Comparison of ENCODE assay signal across 35 mouse cellular contexts in the genomic region with DNA sequence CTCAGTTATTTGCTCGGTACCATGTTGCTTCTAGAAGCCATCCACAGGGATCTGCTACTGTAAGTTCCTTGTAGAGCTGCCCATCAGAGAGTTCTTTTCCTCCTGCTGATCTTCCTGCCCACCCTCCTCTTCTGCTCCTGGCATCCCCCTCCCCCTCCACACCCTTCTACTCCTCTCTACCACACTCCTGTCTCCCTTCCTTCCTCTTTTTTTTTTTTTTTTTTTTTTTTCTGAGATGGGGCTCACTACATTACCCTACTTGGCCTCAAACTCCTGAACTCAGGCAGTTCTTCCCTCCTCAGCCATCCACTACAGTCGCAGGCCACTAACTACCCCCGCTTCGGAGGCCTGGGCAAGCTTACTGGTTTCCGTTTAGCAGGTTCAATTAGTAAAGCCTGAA. TPM values are rescaled to one million over a fixed set of nuclear protein-coding genes. Genes with fewer than 3 reads are reported as not detected.
"Had no signal": no experiment of that assay in that cellular context is flagged by ENCODE, and none has a peak within 500 bp of the region (broad histone marks: within the 10 kb centered on the region; RNA-seq: fewer than 3 reads in every experiment).

No protein-coding gene starts in this region.

- ATAC-seq: inflammation-experienced regulatory T-cells, adult 6 months; intestine, embryonic 15.5 days; intestine, postnatal 0 days had no signal

- H3K36me3 ChIP-seq: heart, embryonic 10.5 days; heart, embryonic 12.5 days; hindbrain, embryonic 13.5 days; hindbrain, embryonic 15.5 days; intestine, embryonic 15.5 days; limb, embryonic 10.5 days; limb, embryonic 12.5 days; liver, embryonic 13.5 days; liver, embryonic 15.5 days had no signal

- H3K9me3 ChIP-seq: heart, embryonic 10.5 days; heart, embryonic 12.5 days; hindbrain, embryonic 13.5 days; hindbrain, embryonic 15.5 days; intestine, embryonic 15.5 days; limb, embryonic 10.5 days; limb, embryonic 12.5 days; liver, embryonic 13.5 days; liver, embryonic 15.5 days had no signal

- H3K4me3 ChIP-seq: heart, embryonic 10.5 days; heart, embryonic 12.5 days; hindbrain, embryonic 13.5 days; hindbrain, embryonic 15.5 days; intestine, embryonic 15.5 days; left cerebral cortex, adult 2 months; limb, embryonic 10.5 days; limb, embryonic 12.5 days; liver, embryonic 13.5 days; liver, embryonic 15.5 days had no signal

- H3K27ac ChIP-seq: heart, embryonic 10.5 days; hindbrain, embryonic 13.5 days; hindbrain, embryonic 15.5 days; intestine, embryonic 15.5 days; left cerebral cortex, adult 2 months; limb, embryonic 10.5 days; limb, embryonic 12.5 days; liver, embryonic 13.5 days; liver, embryonic 15.5 days had no signal

- H3K27me3 ChIP-seq: heart, embryonic 12.5 days; hindbrain, embryonic 13.5 days; hindbrain, embryonic 15.5 days; intestine, embryonic 15.5 days; limb, embryonic 12.5 days; liver, embryonic 13.5 days; liver, embryonic 15.5 days had no signal

- H3K9ac ChIP-seq: heart, embryonic 12.5 days; hindbrain, embryonic 13.5 days; hindbrain, embryonic 15.5 days; intestine, embryonic 15.5 days; limb, embryonic 12.5 days; liver, embryonic 13.5 days; liver, embryonic 15.5 days had no signal

- H3K4me1 ChIP-seq: hindbrain, embryonic 13.5 days; hindbrain, embryonic 15.5 days; intestine, embryonic 15.5 days; limb, embryonic 10.5 days; limb, embryonic 12.5 days; liver, embryonic 13.5 days; liver, embryonic 15.5 days had no signal

- H3K4me2 ChIP-seq: heart, embryonic 12.5 days; hindbrain, embryonic 13.5 days; hindbrain, embryonic 15.5 days; intestine, embryonic 15.5 days; limb, embryonic 12.5 days; liver, embryonic 11.5 days; liver, embryonic 13.5 days; liver, embryonic 15.5 days had no signal

- DNase-seq: gastrocnemius, postnatal 14 days; gastrocnemius, postnatal 36 days; heart, adult 18-20 months; heart, postnatal 10 days; heart, postnatal 4 days; kidney, adult 18-20 months; kidney, adult 8-10 months; kidney, postnatal 10 days; kidney, postnatal 36 days; liver; liver, embryonic 13.5 days had no signal

RNA-seq across cellular contexts. Expression of a gene that starts 18.1 kb away (rescaled TPM):
- polyA plus RNA-seq: hindbrain, embryonic 11.5 days had no signal

RNA-seq across cellular contexts. Expression of a gene that starts 18.3 kb away (rescaled TPM):
- total RNA-seq: gastrocnemius, adult 18-20 months; gastrocnemius, adult 8-10 months; gastrocnemius, postnatal 36 days; heart, adult 18-20 months; heart, adult 8-10 months; heart, postnatal 10 days; heart, postnatal 25 days; heart, postnatal 4 days; layer of hippocampus, adult 18-20 months; layer of hippocampus, postnatal 10 days; layer of hippocampus, postnatal 25 days; left cerebral cortex, adult 2 months; left cerebral cortex, postnatal 14 days; left cerebral cortex, postnatal 36 days had no signal
- polyA plus RNA-seq: gonadal fat pad, adult 2 months; heart, embryonic 10.5 days; hindbrain, embryonic 13.5 days; inflammation-experienced regulatory T-cells, adult 6 months; large intestine, adult 2 months; limb, embryonic 10.5 days; liver, embryonic 11.5 days; liver, embryonic 13.5 days; liver, embryonic 15.5 days had no signal
